Mouse (Mus musculus): Measurements from ENCODE around the gene Tuba4a. TPM values are rescaled to one million over a fixed set of nuclear protein-coding genes. Genes with fewer than 3 reads are reported as not detected.

The Tuba4a gene
- total and polyA plus RNA-seq, 3 experiments = 180 to 294 (median 192) TPM

GRCm38 (mm10) chr1:75231224-75231623 is 11.6 kb upstream of the Tuba4a start:
- DNase-seq (ENCODE audit: extremely low read depth) = no peak
- TF ChIP-seq SIN3A (IDR thresholded peaks at IDR 0.05; ENCODE audit: low read length) (no peak), POLR2AphosphoS2 (IDR thresholded peaks at IDR 0.05; ENCODE audit: low read depth, low read length) (no peak), ZNF384 (IDR thresholded peaks at IDR 0.05; ENCODE audit: low read depth, low read length) (no peak), NELFE (IDR thresholded peaks at IDR 0.05; ENCODE audit: low read depth, low read length) (no peak), CHD1 (IDR thresholded peaks at IDR 0.05; ENCODE audit: low read depth, low read length) (no peak), MEF2A (IDR thresholded peaks at IDR 0.05; ENCODE audit: borderline replicate concordance, low read depth, low read length) (no peak), ZKSCAN1 (IDR thresholded peaks at IDR 0.05; ENCODE audit: borderline replicate concordance, low read depth, low read length) (no peak), HCFC1 (IDR thresholded peaks at IDR 0.05; ENCODE audit: low read depth, low read length) (no peak), CHD2 (IDR thresholded peaks at IDR 0.05; ENCODE audit: low read length) (no peak), PAX5 (IDR thresholded peaks at IDR 0.05; ENCODE audit: low read length) (no peak), MXI1 (IDR thresholded peaks at IDR 0.05; ENCODE audit: low read depth, low read length) (no peak), SMC3 (IDR thresholded peaks at IDR 0.05; ENCODE audit: low read depth, low read length) (no peak)
- peaks cover 11 to 31% of the 10 kb centered on the region in 2 experiments for H3K4me1 ChIP-seq (ENCODE audit: control insufficient read depth in 1 of 2, insufficient read depth in 2 of 2)
- dilution Hi-C loops (cut with MboI; ENCODE audit: extremely low pct_ligation_motif_present, extremely low pct_unique_long_range_greater_than_20kb, low sequenced_read_pairs) = no loop called here
- no peak overlapping the region for H3K4me3 ChIP-seq (replicated peaks in 1 of 3; ENCODE audit: low read depth in 2 of 3, low read length in 2 of 3, poor library complexity in 1 of 3)
- in situ Hi-C loops (cut with MboI; ENCODE audit: low pct_ligation_motif_present, low pct_unique_long_range_greater_than_20kb, low sequenced_read_pairs) = no loop called here
- H3K9me3 ChIP-seq (replicated peaks; ENCODE audit: low read length) = no peaks in the 10 kb centered on the region
- no peak overlapping the region for H3K9ac ChIP-seq (ENCODE audit: insufficient read depth, low read depth)
- H3K79me2 ChIP-seq (replicated peaks; ENCODE audit: control insufficient read depth, extremely low read depth, insufficient read depth, poor library complexity, severe bottlenecking) = no peaks in the 10 kb centered on the region
- peaks cover 6% of the 10 kb centered on the region for H3K27me3 ChIP-seq (replicated peaks)
- H3K27ac ChIP-seq (ENCODE audit: insufficient read depth, low read depth) = no peak overlapping the region
- H3K36me3 ChIP-seq (replicated peaks in 1 of 2; ENCODE audit: control insufficient read depth in 1 of 2, insufficient read depth in 1 of 2, low read length in 1 of 2) = no peaks in the 10 kb centered on the region
- no peak overlapping the region for H3K4me2 ChIP-seq (ENCODE audit: insufficient read depth, low read depth, poor library complexity, severe bottlenecking)

GRCm38 (mm10) chr1:75230335-75230994 is 10.8 kb upstream of the Tuba4a start:
- DNase-seq (ENCODE audit: extremely low read depth) = no peak
- dilution Hi-C loops (cut with MboI; ENCODE audit: extremely low pct_ligation_motif_present, extremely low pct_unique_long_range_greater_than_20kb, low sequenced_read_pairs) = no loop called here
- no peak overlapping the region for H3K4me2 ChIP-seq (ENCODE audit: insufficient read depth, low read depth, poor library complexity, severe bottlenecking)

More at GRCm38 (mm10) chr1:75230335-75230994, 10.8 kb upstream of the Tuba4a start:
- Histone ChIP-seq H3K4me1 (ENCODE audit: control insufficient read depth in 1 of 2, insufficient read depth in 2 of 2) (peaks cover 12 to 29% of the 10 kb centered on the region in 2 experiments), H3K9me3 (replicated peaks; ENCODE audit: low read length) (no peaks in the 10 kb centered on the region), H3K36me3 (replicated peaks in 1 of 2; ENCODE audit: control insufficient read depth in 1 of 2, insufficient read depth in 1 of 2, low read length in 1 of 2) (no peaks in the 10 kb centered on the region), H3K79me2 (replicated peaks; ENCODE audit: control insufficient read depth, extremely low read depth, insufficient read depth, poor library complexity, severe bottlenecking) (no peaks in the 10 kb centered on the region), H3K4me3 (replicated peaks in 1 of 3; ENCODE audit: low read depth in 2 of 3, low read length in 2 of 3, poor library complexity in 1 of 3) (no peak overlapping the region), H3K27ac (ENCODE audit: insufficient read depth, low read depth) (no peak overlapping the region), H3K9ac (ENCODE audit: insufficient read depth, low read depth) (no peak overlapping the region), H3K27me3 (replicated peaks) (peaks cover 6% of the 10 kb centered on the region)
- in situ Hi-C loops (cut with MboI; ENCODE audit: low pct_ligation_motif_present, low pct_unique_long_range_greater_than_20kb, low sequenced_read_pairs) = no loop called here
- TF ChIP-seq RAD21 (IDR thresholded peaks at IDR 0.05; ENCODE audit: low read depth, low read length) (no peak), ELF1 (IDR thresholded peaks at IDR 0.05; ENCODE audit: low read depth, low read length) (no peak), RCOR1 (conservative IDR thresholded peaks at IDR 0.05; ENCODE audit: low read depth, low read length) (no peak), PAX5 (IDR thresholded peaks at IDR 0.05; ENCODE audit: low read length) (no peak), MEF2A (IDR thresholded peaks at IDR 0.05; ENCODE audit: borderline replicate concordance, low read depth, low read length) (no peak), CTCF (conservative IDR thresholded peaks at IDR 0.05 in 1 of 2, IDR thresholded peaks at IDR 0.05 in 1 of 2; ENCODE audit: low read depth in 2 of 2, low read length in 2 of 2) (no peak), UBTF (IDR thresholded peaks at IDR 0.05; ENCODE audit: low read depth, low read length) (no peak), ZNF384 (IDR thresholded peaks at IDR 0.05; ENCODE audit: low read depth, low read length) (no peak), CHD2 (IDR thresholded peaks at IDR 0.05; ENCODE audit: low read length) (no peak), KAT2A (IDR thresholded peaks at IDR 0.05; ENCODE audit: insufficient replicate concordance, low read length) (no peak), TBP (conservative IDR thresholded peaks at IDR 0.05; ENCODE audit: low read depth, low read length) (no peak), MAZ (IDR thresholded peaks at IDR 0.05; ENCODE audit: low read depth, low read length) (no peak), MAX (IDR thresholded peaks at IDR 0.05; ENCODE audit: low read length) (no peak), ZMIZ1 (IDR thresholded peaks at IDR 0.05; ENCODE audit: low read depth, low read length) (no peak), HCFC1 (IDR thresholded peaks at IDR 0.05; ENCODE audit: low read depth, low read length) (no peak), USF2 (conservative IDR thresholded peaks at IDR 0.05; ENCODE audit: low read depth, low read length) (no peak), CHD1 (IDR thresholded peaks at IDR 0.05; ENCODE audit: low read depth, low read length) (no peak), JUND (conservative IDR thresholded peaks at IDR 0.05; ENCODE audit: low read depth, low read length) (no peak)
